Mouse (Mus musculus): ENCODE results near the gene Pvalb. TPM values are rescaled to one million over a fixed set of nuclear protein-coding genes. Genes with fewer than 3 reads are reported as not detected.

The Pvalb gene
- polyA plus RNA-seq, 1 experiment from 2014 or later = not detected

GRCm38 (mm10) chr15:78181701-78182405 is 24.3 kb downstream of the Pvalb start:
- Histone ChIP-seq H3K9ac (ENCODE audit: low read length) (no peak overlapping the region), H3K36me3 (ENCODE audit: control insufficient read depth, insufficient read depth, low read length) (no peaks in the 10 kb centered on the region), H3K4me2 (no peak overlapping the region), H3K27ac (ENCODE audit: low read depth, low read length) (no peak overlapping the region), H3K27me3 (ENCODE audit: control insufficient read depth, insufficient read depth, low read length) (no peaks in the 10 kb centered on the region), H3K4me1 (ENCODE audit: control insufficient read depth, insufficient read depth, low read length) (peaks cover 2% of the 10 kb centered on the region; the same call in 1 of the 2 replicates), H3K4me3 (ENCODE audit: low read depth, low read length) (no peak overlapping the region), H3K9me3 (ENCODE audit: control insufficient read depth, low read length) (no peaks in the 10 kb centered on the region)
- ATAC-seq (ENCODE audit: low FRiP score) = no peak
- peak; percentile 82 for DNase-seq (ENCODE audit: low spot score, missing footprints)
- WGBS = 35% methylated on average over 8 of the region's 8 CpGs

- Histone ChIP-seq H3K4me2 (no peak overlapping the region), H3K36me3 (ENCODE audit: control insufficient read depth, insufficient read depth, low read length) (no peaks in the 10 kb centered on the region), H3K4me1 (ENCODE audit: control insufficient read depth, insufficient read depth, low read length) (peaks cover 4% of the 10 kb centered on the region; the same call in 1 of the 2 replicates), H3K27ac (ENCODE audit: low read depth, low read length) (no peak overlapping the region), H3K9ac (ENCODE audit: low read length) (no peak overlapping the region), H3K9me3 (ENCODE audit: control insufficient read depth, low read length) (no peaks in the 10 kb centered on the region), H3K4me3 (ENCODE audit: low read depth, low read length) (no peak overlapping the region), H3K27me3 (ENCODE audit: control insufficient read depth, insufficient read depth, low read length) (no peaks in the 10 kb centered on the region)
- DNase-seq (ENCODE audit: low spot score, missing footprints) (no peak), ATAC-seq (ENCODE audit: low FRiP score) (no peak)
- WGBS = 73% methylated on average over 3 of the region's 3 CpGs
These were observed 26.4 kb downstream of the Pvalb start for GRCm38 (mm10) chr15:78179775-78180174.

- H3K4me3 ChIP-seq (ENCODE audit: low read depth, low read length) = no peak overlapping the region
- DNase-seq (ENCODE audit: low spot score, missing footprints) (peak; percentile 98), ATAC-seq (ENCODE audit: low FRiP score) (peak; percentile 3; the same call in 1 of the 2 replicates)
- 6% methylated on average over 8 of the region's 9 CpGs for WGBS
- peak overlapping the region; percentile 13; the same call in 1 of the 2 replicates for H3K4me2 ChIP-seq
- H3K27me3 ChIP-seq (ENCODE audit: control insufficient read depth, insufficient read depth, low read length) = no peaks in the 10 kb centered on the region
- peaks cover 6% of the 10 kb centered on the region for H3K4me1 ChIP-seq (ENCODE audit: control insufficient read depth, insufficient read depth, low read length)
- H3K9ac ChIP-seq (ENCODE audit: low read length) = no peak overlapping the region
- H3K36me3 ChIP-seq (ENCODE audit: control insufficient read depth, insufficient read depth, low read length) = no peaks in the 10 kb centered on the region
- H3K27ac ChIP-seq (ENCODE audit: low read depth, low read length) = 0 out of 2 replicates have a peak overlapping the region, but pooled peaks have one; percentile 25
- H3K9me3 ChIP-seq (ENCODE audit: control insufficient read depth, low read length) = no peaks in the 10 kb centered on the region
These were observed 27.8 kb downstream of the Pvalb start for GRCm38 (mm10) chr15:78178397-78178796.

GRCm38 (mm10) chr15:78177257-78177656 is 28.9 kb downstream of the Pvalb start:
- Histone ChIP-seq H3K36me3 (ENCODE audit: control insufficient read depth, insufficient read depth, low read length) (no peaks in the 10 kb centered on the region), H3K9ac (ENCODE audit: low read length) (no peak overlapping the region), H3K4me3 (ENCODE audit: low read depth, low read length) (no peak overlapping the region), H3K9me3 (ENCODE audit: control insufficient read depth, low read length) (no peaks in the 10 kb centered on the region), H3K4me2 (no peak overlapping the region), H3K4me1 (ENCODE audit: control insufficient read depth, insufficient read depth, low read length) (peaks cover 17% of the 10 kb centered on the region), H3K27ac (ENCODE audit: low read depth, low read length) (no peak overlapping the region), H3K27me3 (ENCODE audit: control insufficient read depth, insufficient read depth, low read length) (no peaks in the 10 kb centered on the region)
- WGBS = 76% methylated on average over 10 of the region's 10 CpGs
- ATAC-seq (ENCODE audit: low FRiP score) = no peak
- DNase-seq (ENCODE audit: low spot score, missing footprints) = peak; percentile 39

- peak overlapping the region; percentile 34 for H3K4me3 ChIP-seq (ENCODE audit: low read depth, low read length)
- H3K27me3 ChIP-seq (ENCODE audit: control insufficient read depth, insufficient read depth, low read length) = no peaks in the 10 kb centered on the region
- peak overlapping the region; percentile 48 for H3K4me2 ChIP-seq
- H3K9me3 ChIP-seq (ENCODE audit: control insufficient read depth, low read length) = no peaks in the 10 kb centered on the region
- H3K9ac ChIP-seq (ENCODE audit: low read length) = peak overlapping the region; percentile 64
- no peak overlapping the region for H3K27ac ChIP-seq (ENCODE audit: low read depth, low read length)
- ATAC-seq (ENCODE audit: low FRiP score) (no peak), DNase-seq (ENCODE audit: low spot score, missing footprints) (peak; percentile 83)
- H3K4me1 ChIP-seq (ENCODE audit: control insufficient read depth, insufficient read depth, low read length) = peaks cover 18% of the 10 kb centered on the region
- 76% methylated on average over 6 of the region's 6 CpGs for WGBS
- no peaks in the 10 kb centered on the region for H3K36me3 ChIP-seq (ENCODE audit: control insufficient read depth, insufficient read depth, low read length)
These were observed 31.3 kb downstream of the Pvalb start for GRCm38 (mm10) chr15:78174887-78175245.

- peak within 1 kb of the TSS; percentile 50 for H3K27ac ChIP-seq (ENCODE audit: low read depth, low read length)
- no peaks in the 10 kb centered on the region for H3K27me3 ChIP-seq (ENCODE audit: control insufficient read depth, insufficient read depth, low read length)
- H3K4me2 ChIP-seq = peak within 1 kb of the TSS; percentile 94
- DNase-seq (ENCODE audit: low spot score, missing footprints) (peak; percentile 98), ATAC-seq (ENCODE audit: low FRiP score) (peak; percentile 97)
- no peaks in the 10 kb centered on the region for H3K9me3 ChIP-seq (ENCODE audit: control insufficient read depth, low read length)
- H3K4me1 ChIP-seq (ENCODE audit: control insufficient read depth, insufficient read depth, low read length) = peaks cover 18% of the 10 kb centered on the region
- H3K4me3 ChIP-seq (ENCODE audit: low read depth, low read length) = peak within 1 kb of the TSS; percentile 73
- WGBS = 2% methylated on average over 40 of the region's 40 CpGs
- H3K9ac ChIP-seq (ENCODE audit: low read length) = peak within 1 kb of the TSS; percentile 76
- H3K36me3 ChIP-seq (ENCODE audit: control insufficient read depth, insufficient read depth, low read length) = no peaks in the 10 kb centered on the region
These were observed 32.0 kb downstream of the Pvalb start, which contains the start of gene Ift27 for GRCm38 (mm10) chr15:78173972-78174886. TSS of gene Ift27 (minus strand) at chr15:78174107.

- WGBS = 28% methylated on average over 26 of the region's 26 CpGs
- peak; percentile 83 for DNase-seq (ENCODE audit: low spot score, missing footprints)
- Histone ChIP-seq H3K27me3 (ENCODE audit: control insufficient read depth, insufficient read depth, low read length) (no peaks in the 10 kb centered on the region), H3K9me3 (ENCODE audit: control insufficient read depth, low read length) (no peaks in the 10 kb centered on the region), H3K4me1 (ENCODE audit: control insufficient read depth, insufficient read depth, low read length) (peaks cover 16% of the 10 kb centered on the region), H3K9ac (ENCODE audit: low read length) (peak overlapping the region; percentile 76), H3K4me2 (peak overlapping the region; percentile 94), H3K36me3 (ENCODE audit: control insufficient read depth, insufficient read depth, low read length) (no peaks in the 10 kb centered on the region), H3K4me3 (ENCODE audit: low read depth, low read length) (peak overlapping the region; percentile 73), H3K27ac (ENCODE audit: low read depth, low read length) (no peak overlapping the region; the same call in 1 of the 2 replicates)
- ATAC-seq (ENCODE audit: low FRiP score) = peak; percentile 15; the same call in 1 of the 2 replicates
These were observed 33.0 kb downstream of the Pvalb start for GRCm38 (mm10) chr15:78172899-78173817.

- ATAC-seq (ENCODE audit: low FRiP score) (no peak), DNase-seq (ENCODE audit: low spot score, missing footprints) (peak; percentile 69)
- Histone ChIP-seq H3K9ac (ENCODE audit: low read length) (peak overlapping the region; percentile 76; the same call in 1 of the 2 replicates), H3K36me3 (ENCODE audit: control insufficient read depth, insufficient read depth, low read length) (peaks cover under 1% of the 10 kb centered on the region; the same call in 1 of the 2 replicates), H3K4me2 (peak overlapping the region; percentile 94), H3K4me1 (ENCODE audit: control insufficient read depth, insufficient read depth, low read length) (peaks cover 16% of the 10 kb centered on the region), H3K27me3 (ENCODE audit: control insufficient read depth, insufficient read depth, low read length) (no peaks in the 10 kb centered on the region), H3K4me3 (ENCODE audit: low read depth, low read length) (no peak overlapping the region), H3K9me3 (ENCODE audit: control insufficient read depth, low read length) (no peaks in the 10 kb centered on the region), H3K27ac (ENCODE audit: low read depth, low read length) (no peak overlapping the region)
- 73% methylated on average over 11 of the region's 11 CpGs for whole genome bisulfite sequencing
These were observed 33.8 kb downstream of the Pvalb start for GRCm38 (mm10) chr15:78172256-78172898.
